9 mouse cellular contexts compared by ENCODE assay signal in genomic region chr9:25355806-25356205, GRCm38 (mm10).
DNase-seq lines count a peak whose midpoint lies in the region; ATAC-seq lines count a peak whose summit lies in the region.
"Had no signal": no experiment of that assay in that cellular context is flagged by ENCODE, and none has a peak within 500 bp of the region (broad histone marks: within the 10 kb centered on the region; RNA-seq: fewer than 3 reads in every experiment).

No protein-coding gene starts in this region.

- no peaks in the 10 kb centered on the region for H3K9me3 ChIP-seq in neural tube, embryonic 15.5 days (replicated peaks)
- H3K9me3 ChIP-seq: G1E had no signal

- no peak overlapping the region for H3K4me2 ChIP-seq in neural tube, embryonic 15.5 days

- DNase-seq in neural tube, embryonic 10.5 days (ENCODE audit: extremely low spot score, low spot score): no peak
- peak; percentile 49 to 81 for DNase-seq in layer of hippocampus, postnatal 14 days (ENCODE audit: low spot score in 2 of 2)
- DNase-seq in skeletal muscle tissue, adult 2 months (ENCODE audit: low read depth, low spot score): peak; percentile 81
- DNase-seq in ovary, adult 18-20 months (ENCODE audit: low spot score): no peak
- DNase-seq in thymus, postnatal 14 days: no peak
- DNase-seq in lung, postnatal 4 days: no peak

- peak; percentile 76; the same call in 1 of the 2 replicates for ATAC-seq in neural tube, embryonic 15.5 days (ENCODE audit: low FRiP score)
- peak; percentile 72 for ATAC-seq in frontal cortex, adult (ENCODE audit: low TSS enrichment)

- H3K36me3 ChIP-seq in neural tube, embryonic 15.5 days: no peaks in the 10 kb centered on the region
- H3K36me3 ChIP-seq: G1E had no signal

- no peaks in the 10 kb centered on the region for H3K4me1 ChIP-seq in neural tube, embryonic 15.5 days

- WGBS in neural tube, embryonic 15.5 days: 85% methylated on average over 11 of the region's 11 CpGs

- H3K27ac ChIP-seq in neural tube, embryonic 15.5 days (replicated peaks): 0 out of 2 replicates have a peak overlapping the region, but pooled peaks have one; percentile 5

- H3K27me3 ChIP-seq in neural tube, embryonic 15.5 days (replicated peaks): no peaks in the 10 kb centered on the region

- H3K9ac ChIP-seq in neural tube, embryonic 15.5 days (replicated peaks): no peak overlapping the region

- H3K4me3 ChIP-seq in neural tube, embryonic 15.5 days (replicated peaks): no peak overlapping the region

Comparison
In these comparisons a context has a peak if more than half of its experiments do, and no peak if none do; other contexts are left out.
1. DNase-seq: peak in layer of hippocampus, postnatal 14 days (2 of 2) and skeletal muscle tissue, adult 2 months (single experiment); none in neural tube, embryonic 10.5 days (single experiment), ovary, adult 18-20 months (single experiment), thymus, postnatal 14 days (single experiment) and lung, postnatal 4 days (0 of 2).